Mouse (Mus musculus) olfactory bulb, adult 2 months (tissue): ENCODE results near the gene Acpp.

Source experiments
- CTCF ChIP-seq: fragments of 200-500 bp; IDR thresholded peaks from 2 replicates; pipeline ENCODE4 v1.5.1; 2012; ENCODE audit warnings: low read depth, mild to moderate bottlenecking, low read length, moderate library complexity; ENCODE audit not compliant: insufficient read depth
- POLR2A ChIP-seq: fragments of 200-500 bp; IDR thresholded peaks from 2 replicates; pipeline ENCODE4 v1.6.1; 2012; ENCODE audit warnings: mild to moderate bottlenecking, low read depth, low read length, moderate library complexity; ENCODE audit not compliant: insufficient read depth

DNA sequence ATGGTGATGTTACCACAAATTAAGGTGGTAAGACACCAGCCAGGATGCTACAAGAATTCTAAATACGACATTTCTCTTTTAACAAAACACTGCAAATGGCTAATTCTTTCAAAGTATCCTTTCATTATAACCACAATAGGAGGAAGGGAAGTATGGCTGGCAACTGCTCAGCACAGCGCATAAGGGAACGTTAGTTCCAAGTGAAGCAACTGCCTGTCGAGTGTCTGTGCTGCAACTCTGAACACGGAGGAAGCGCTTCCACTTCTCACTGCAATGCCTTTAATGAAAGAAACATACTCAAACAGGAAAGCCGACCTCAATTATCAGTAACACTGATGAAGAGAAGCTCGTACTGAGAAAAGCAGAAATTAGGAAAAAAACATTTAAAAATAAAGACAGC lies 98.5 kb downstream of the Acpp start:
- TF ChIP-seq CTCF (no peak), POLR2A (no peak)
